Mouse (Mus musculus): ENCODE measurements at regions not wholly inside any gene's neighbourhood (a gene's known extent, or its start where the extent isn't known, plus 50 kb on each side); places are given as distances from the start of the nearest gene placed in this dataset.

GRCm38 (mm10) chr1:126896895-126897294 lies 66.3 kb upstream of the Nckap5 start:
- TF ChIP-seq CTCF (IDR thresholded peaks at IDR 0.05; ENCODE audit: insufficient read depth, low read depth, low read length), result no peak
- TF ChIP-seq POLR2A (IDR thresholded peaks at IDR 0.05; ENCODE audit: insufficient read depth, low read depth, low read length), result no peak
